Mouse (Mus musculus): Measurements from ENCODE around the gene Tmbim4. TPM values are rescaled to one million over a fixed set of nuclear protein-coding genes. Genes with fewer than 3 reads are reported as not detected.

Gene Tmbim4
- polyA plus RNA-seq, 1 experiment from 2014 or later = 412 TPM

DNA sequence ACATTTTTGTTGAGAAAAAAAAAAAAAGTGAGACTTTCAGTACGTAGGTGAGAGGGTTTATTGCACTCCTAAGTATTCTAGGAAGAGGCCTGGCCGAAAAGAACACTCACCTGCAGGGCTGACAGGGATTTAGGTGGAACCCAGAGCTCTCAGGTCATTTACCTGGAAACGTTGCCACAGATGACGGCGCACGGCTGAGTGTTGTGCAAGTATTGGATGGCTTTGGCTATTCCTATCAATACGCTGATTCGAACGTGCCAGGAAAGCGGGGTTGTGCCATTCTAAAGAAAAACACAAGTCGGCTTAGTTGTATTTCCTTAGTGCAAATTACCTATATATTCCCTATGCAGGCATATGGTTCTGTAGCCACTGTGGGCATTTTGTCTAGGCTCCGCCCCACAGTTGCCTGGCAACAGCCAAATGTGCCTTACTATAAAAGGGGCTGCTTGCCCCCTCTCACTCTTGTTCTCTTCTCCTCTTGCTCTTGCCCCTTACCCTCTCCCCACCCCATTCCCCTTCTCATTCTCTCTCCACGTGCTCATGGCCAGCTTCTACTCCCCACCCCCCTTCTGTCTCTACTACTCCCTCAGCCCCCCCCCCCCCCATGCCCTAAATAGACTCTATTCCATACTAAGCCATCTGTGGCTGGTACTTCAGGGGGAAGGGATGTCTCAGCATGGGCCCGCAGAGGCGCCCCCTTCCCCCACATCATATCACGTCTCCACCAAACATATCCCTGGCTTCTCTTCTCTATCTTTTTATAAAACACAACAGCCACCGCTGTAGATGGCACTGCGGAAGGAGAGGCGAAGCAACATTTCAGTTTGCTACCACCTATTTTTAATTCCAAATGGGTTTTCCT lies 36.2 kb upstream of the Tmbim4 start:
- no peaks in the 10 kb centered on the region for H3K9me3 ChIP-seq (replicated peaks; ENCODE audit: low read length)
- no peak overlapping the region for H3K4me3 ChIP-seq (replicated peaks; ENCODE audit: low read depth, low read length)
- TF ChIP-seq CTCF (IDR thresholded peaks at IDR 0.05; ENCODE audit: low read depth) = no peak
- H3K9ac ChIP-seq (ENCODE audit: low read depth, low read length) = no peak overlapping the region
- H3K27me3 ChIP-seq (ENCODE audit: insufficient read depth, low read length) = no peaks in the 10 kb centered on the region
- H3K36me3 ChIP-seq (ENCODE audit: insufficient read depth, low read length) = no peaks in the 10 kb centered on the region
- WGBS = 89% methylated on average over 19 of the region's 19 CpGs
- DNase-seq (ENCODE audit: low spot score) (no peak), ATAC-seq (replicated peaks; ENCODE audit: low FRiP score, low read depth) (no peak)
- no peak overlapping the region for H3K4me2 ChIP-seq (ENCODE audit: low read length)
- H3K27ac ChIP-seq = no peak overlapping the region
- no peaks in the 10 kb centered on the region for H3K4me1 ChIP-seq (replicated peaks; ENCODE audit: insufficient read depth, low read length)

DNA sequence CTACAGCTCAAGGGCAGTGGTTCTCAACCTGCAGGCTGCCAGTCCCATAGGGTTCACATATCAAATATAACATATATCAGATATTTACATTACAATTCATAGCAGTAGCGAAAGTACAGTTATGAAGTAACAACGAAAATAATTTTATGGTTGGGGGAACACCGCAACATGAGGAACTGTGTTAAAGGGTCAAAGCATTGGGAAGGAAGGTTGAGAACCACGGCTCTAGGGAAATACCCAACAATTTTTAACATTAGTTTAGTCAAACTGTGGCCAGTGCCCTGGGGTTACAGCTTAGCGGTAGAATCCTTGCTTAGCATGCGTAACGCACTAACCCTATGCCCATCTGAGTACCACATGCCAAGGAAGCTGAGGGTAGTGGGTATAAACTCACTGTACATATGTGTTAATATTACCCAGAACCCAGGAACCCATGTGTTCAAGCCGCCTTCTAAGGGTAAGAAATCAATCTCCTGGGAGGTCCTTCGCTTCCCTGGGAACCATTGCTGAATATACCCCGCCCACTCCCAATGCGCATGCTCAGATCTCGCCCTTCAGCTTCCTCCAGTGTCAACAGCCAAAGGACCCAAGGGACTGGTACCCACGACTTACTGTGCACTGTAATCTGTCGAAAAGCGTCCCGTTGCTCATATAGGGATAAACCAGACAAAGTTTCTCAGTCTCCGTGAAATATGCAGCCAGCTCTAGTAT lies 35.4 kb upstream of the Tmbim4 start:
- no peak overlapping the region for H3K9ac ChIP-seq (ENCODE audit: low read depth, low read length)
- no peaks in the 10 kb centered on the region for H3K9me3 ChIP-seq (replicated peaks; ENCODE audit: low read length)
- no peak for DNase-seq (ENCODE audit: low spot score)
- no peak overlapping the region for H3K27ac ChIP-seq
- H3K27me3 ChIP-seq (ENCODE audit: insufficient read depth, low read length) = no peaks in the 10 kb centered on the region
- no peak overlapping the region for H3K4me2 ChIP-seq (ENCODE audit: low read length)
- no peak for TF ChIP-seq CTCF (IDR thresholded peaks at IDR 0.05; ENCODE audit: low read depth)
- H3K36me3 ChIP-seq (ENCODE audit: insufficient read depth, low read length) = no peaks in the 10 kb centered on the region
- no peaks in the 10 kb centered on the region for H3K4me1 ChIP-seq (replicated peaks; ENCODE audit: insufficient read depth, low read length)
- 89% methylated on average over 17 of the region's 17 CpGs for WGBS
- H3K4me3 ChIP-seq (replicated peaks; ENCODE audit: low read depth, low read length) = no peak overlapping the region
- no peak for ATAC-seq (replicated peaks; ENCODE audit: low FRiP score, low read depth)

DNA sequence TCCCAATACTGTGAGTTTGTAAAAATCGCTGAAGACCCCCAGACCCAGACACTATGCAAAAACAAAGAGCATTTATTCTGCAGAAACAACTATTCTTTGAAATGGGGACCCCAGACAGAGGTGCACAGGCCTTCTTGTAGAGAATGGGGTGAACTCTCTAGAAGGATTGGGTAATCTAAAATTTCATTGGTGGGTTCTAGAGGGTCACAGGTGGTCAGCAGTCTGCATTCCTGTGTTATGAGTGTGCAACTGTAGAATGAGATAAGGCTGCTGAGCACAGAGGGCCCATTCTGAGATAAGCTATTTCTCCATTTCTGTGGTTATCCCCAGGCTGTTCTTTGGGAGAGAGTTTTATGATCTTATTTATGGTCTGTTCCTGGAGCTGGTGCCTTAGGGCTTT lies 33.3 kb upstream of the Tmbim4 start:
- no peak overlapping the region for H3K4me2 ChIP-seq (ENCODE audit: low read length)
- H3K9ac ChIP-seq (ENCODE audit: low read depth, low read length) = no peak overlapping the region
- 88% methylated on average over 1 of the region's 1 CpGs for WGBS
- no peaks in the 10 kb centered on the region for H3K4me1 ChIP-seq (replicated peaks; ENCODE audit: insufficient read depth, low read length)
- ATAC-seq (replicated peaks; ENCODE audit: low FRiP score, low read depth) = no peak
- H3K27me3 ChIP-seq (ENCODE audit: insufficient read depth, low read length) = no peaks in the 10 kb centered on the region
- no peak overlapping the region for H3K27ac ChIP-seq
- H3K9me3 ChIP-seq (replicated peaks; ENCODE audit: low read length) = no peaks in the 10 kb centered on the region
- peak; percentile 20 for DNase-seq (ENCODE audit: low spot score)
- no peaks in the 10 kb centered on the region for H3K36me3 ChIP-seq (ENCODE audit: insufficient read depth, low read length)
- H3K4me3 ChIP-seq (replicated peaks; ENCODE audit: low read depth, low read length) = no peak overlapping the region
- no peak for TF ChIP-seq CTCF (IDR thresholded peaks at IDR 0.05; ENCODE audit: low read depth)

DNA sequence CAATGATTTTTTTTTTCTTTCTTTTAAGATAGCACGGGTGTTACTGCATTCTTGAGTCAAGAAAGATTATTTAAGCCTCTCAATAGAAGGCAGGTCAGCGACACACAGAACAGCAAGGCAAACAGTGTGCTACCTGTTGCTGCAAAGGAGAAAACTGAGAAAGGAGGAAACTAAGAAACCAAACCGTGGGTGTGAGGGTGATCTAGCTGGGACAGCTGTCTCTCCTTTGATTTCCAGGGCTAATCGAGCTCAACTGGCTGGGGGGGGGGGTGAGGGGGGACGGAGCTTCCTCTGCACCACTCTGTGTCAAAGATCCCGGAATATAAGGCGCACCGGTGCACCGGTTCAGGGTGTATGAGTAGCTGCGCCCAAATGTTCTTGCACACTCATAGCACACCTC lies 32.3 kb upstream of the Tmbim4 start:
- no peaks in the 10 kb centered on the region for H3K36me3 ChIP-seq (ENCODE audit: insufficient read depth, low read length)
- no peak for ATAC-seq (replicated peaks; ENCODE audit: low FRiP score, low read depth)
- no peak for DNase-seq (ENCODE audit: low spot score)
- no peaks in the 10 kb centered on the region for H3K4me1 ChIP-seq (replicated peaks; ENCODE audit: insufficient read depth, low read length)
- no peak overlapping the region for H3K9ac ChIP-seq (ENCODE audit: low read depth, low read length)
- H3K4me2 ChIP-seq (ENCODE audit: low read length) = no peak overlapping the region
- no peak overlapping the region for H3K4me3 ChIP-seq (replicated peaks; ENCODE audit: low read depth, low read length)
- no peaks in the 10 kb centered on the region for H3K9me3 ChIP-seq (replicated peaks; ENCODE audit: low read length)
- no peaks in the 10 kb centered on the region for H3K27me3 ChIP-seq (ENCODE audit: insufficient read depth, low read length)
- no peak for TF ChIP-seq CTCF (IDR thresholded peaks at IDR 0.05; ENCODE audit: low read depth)
- H3K27ac ChIP-seq = no peak overlapping the region
- 40% methylated on average over 10 of the region's 10 CpGs for WGBS

DNA sequence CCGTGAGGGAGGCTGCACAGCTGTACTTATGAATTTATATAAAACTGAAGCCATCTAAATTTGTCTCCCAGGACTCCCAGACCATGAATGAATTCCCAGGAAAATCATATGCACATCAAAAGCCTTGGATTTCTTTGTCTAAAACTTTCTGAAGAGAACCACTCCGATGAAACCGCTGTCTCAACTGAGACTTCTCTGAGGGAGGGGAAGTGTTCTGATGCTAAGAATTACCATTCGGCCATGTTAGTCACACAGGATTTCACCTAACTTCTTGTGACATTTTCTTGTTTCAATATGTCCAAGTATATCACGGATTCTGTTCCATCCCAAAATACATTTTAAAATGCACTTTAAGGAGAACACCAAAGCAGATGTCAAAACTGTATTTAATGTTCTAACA lies 31.5 kb upstream of the Tmbim4 start:
- Histone ChIP-seq H3K9me3 (replicated peaks; ENCODE audit: low read length) (no peaks in the 10 kb centered on the region), H3K36me3 (ENCODE audit: insufficient read depth, low read length) (no peaks in the 10 kb centered on the region), H3K27me3 (ENCODE audit: insufficient read depth, low read length) (no peaks in the 10 kb centered on the region), H3K4me3 (replicated peaks; ENCODE audit: low read depth, low read length) (no peak overlapping the region), H3K4me1 (replicated peaks; ENCODE audit: insufficient read depth, low read length) (no peaks in the 10 kb centered on the region), H3K9ac (ENCODE audit: low read depth, low read length) (no peak overlapping the region), H3K27ac (no peak overlapping the region), H3K4me2 (ENCODE audit: low read length) (no peak overlapping the region)
- 82% methylated on average over 5 of the region's 5 CpGs for WGBS
- no peak for DNase-seq (ENCODE audit: low spot score)
- no peak for ATAC-seq (replicated peaks; ENCODE audit: low FRiP score, low read depth)
- no peak for TF ChIP-seq CTCF (IDR thresholded peaks at IDR 0.05; ENCODE audit: low read depth)

DNA sequence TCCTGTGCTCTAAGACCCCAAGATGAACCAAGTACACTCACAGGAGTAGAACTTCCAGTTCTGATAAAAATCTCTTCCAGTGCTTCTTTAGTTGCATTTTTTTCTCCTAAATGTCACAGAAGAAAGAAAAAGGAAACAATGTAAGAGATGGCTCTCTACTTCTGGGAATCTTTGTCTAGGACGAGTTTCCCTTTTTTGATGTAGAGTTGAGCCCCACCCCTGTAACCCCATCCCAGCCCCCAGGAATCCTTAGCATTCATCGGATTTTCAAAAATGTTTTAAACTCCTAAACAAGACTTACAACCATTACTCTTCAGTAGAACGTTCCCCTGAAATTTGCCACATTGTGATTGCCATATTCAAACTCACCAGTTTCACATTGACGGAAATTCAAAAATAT lies 31.1 kb upstream of the Tmbim4 start:
- no peaks in the 10 kb centered on the region for H3K27me3 ChIP-seq (ENCODE audit: insufficient read depth, low read length)
- no peak for TF ChIP-seq CTCF (IDR thresholded peaks at IDR 0.05; ENCODE audit: low read depth)
- H3K27ac ChIP-seq = no peak overlapping the region
- H3K4me1 ChIP-seq (replicated peaks; ENCODE audit: insufficient read depth, low read length) = no peaks in the 10 kb centered on the region
- no peak overlapping the region for H3K9ac ChIP-seq (ENCODE audit: low read depth, low read length)
- no peak overlapping the region for H3K4me2 ChIP-seq (ENCODE audit: low read length)
- no peaks in the 10 kb centered on the region for H3K36me3 ChIP-seq (ENCODE audit: insufficient read depth, low read length)
- DNase-seq (ENCODE audit: low spot score) (no peak), ATAC-seq (replicated peaks; ENCODE audit: low FRiP score, low read depth) (no peak)
- H3K9me3 ChIP-seq (replicated peaks; ENCODE audit: low read length) = no peaks in the 10 kb centered on the region
- no peak overlapping the region for H3K4me3 ChIP-seq (replicated peaks; ENCODE audit: low read depth, low read length)
- WGBS = 80% methylated on average over 4 of the region's 4 CpGs

Measured in kidney, postnatal 0 days (tissue).